Mouse (Mus musculus) adrenal gland, postnatal 25 days (tissue): Measurements from ENCODE around the gene Cd72. TPM values are rescaled to one million over a fixed set of nuclear protein-coding genes. Genes with fewer than 3 reads are reported as not detected.
A peak's percentile ranks its signal among the peaks of the same experiment; 100 is the strongest.
"Not testable (repeated sequence)": the region's sequence is repeated elsewhere in the genome, so short reads cannot be mapped to it uniquely, and the experiment has no call there.

ENCODE experiments used
- DNase-seq: peaks from one replicate; pipeline ENCODE4 v3.0.0; 2021; ENCODE audit warnings: mixed read lengths
- long read RNA-seq: library from polyadenylated mRNA; stranded (forward); transcript quantifications from one replicate; pipeline ENCODE4 v2.0.0, GENCODE M21; 2021
- total RNA-seq: library from RNA; stranded (reverse); gene quantifications from 2 replicates; pipeline ENCODE4 v1.2.3, GENCODE M21; 2021

Cd72 gene
- 2.9 TPM in 1 of 2 replicates, not detected in the other for total RNA-seq
- long read RNA-seq, partial matches to known transcripts: 0 of 2 reads
- long read RNA-seq, other reads (novel, unspliced or antisense): 0 of 2 reads

DNA sequence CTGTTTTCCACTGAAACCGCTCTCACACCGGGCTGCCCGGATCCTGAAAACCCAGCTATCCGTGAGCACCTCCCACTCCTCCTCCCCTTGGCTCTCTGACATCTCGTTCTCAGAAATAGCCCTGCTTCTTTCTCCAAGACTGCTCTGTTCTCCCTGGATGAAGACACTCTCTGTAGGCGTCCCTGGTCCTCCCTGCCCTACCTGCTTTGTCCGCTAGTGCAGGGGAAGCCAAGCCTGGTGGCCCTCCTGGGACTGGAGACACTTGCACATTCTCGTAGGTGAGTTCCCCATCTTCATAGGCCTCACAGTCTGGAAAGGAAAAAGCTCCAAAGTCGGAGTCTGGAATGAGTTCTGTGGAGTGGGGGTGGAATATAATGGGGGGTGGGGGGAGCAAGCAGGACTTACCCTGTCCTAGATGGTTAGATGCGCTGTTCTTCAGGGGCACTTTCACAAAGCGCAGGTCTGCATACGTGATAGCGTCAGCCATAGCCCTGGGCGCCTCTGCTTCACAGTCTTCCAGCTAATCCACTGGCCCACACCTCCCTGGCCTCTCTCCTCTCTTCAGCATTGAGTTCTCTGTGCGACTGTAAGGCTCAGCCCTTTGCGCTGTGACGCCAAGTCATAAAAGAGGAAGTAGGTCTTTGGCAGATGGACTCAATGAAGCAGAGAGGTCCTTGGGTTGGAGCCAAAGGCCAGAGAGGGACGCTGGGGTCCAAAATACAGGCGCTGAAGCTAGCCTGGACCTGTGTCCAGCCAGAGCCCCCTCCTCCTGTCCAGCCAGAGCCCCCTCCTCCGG lies at the start of gene Cd72:
TSS of gene Cd72 (minus strand) at position 588 of the 796 bp plus-strand sequence.
- no peak for DNase-seq

DNA sequence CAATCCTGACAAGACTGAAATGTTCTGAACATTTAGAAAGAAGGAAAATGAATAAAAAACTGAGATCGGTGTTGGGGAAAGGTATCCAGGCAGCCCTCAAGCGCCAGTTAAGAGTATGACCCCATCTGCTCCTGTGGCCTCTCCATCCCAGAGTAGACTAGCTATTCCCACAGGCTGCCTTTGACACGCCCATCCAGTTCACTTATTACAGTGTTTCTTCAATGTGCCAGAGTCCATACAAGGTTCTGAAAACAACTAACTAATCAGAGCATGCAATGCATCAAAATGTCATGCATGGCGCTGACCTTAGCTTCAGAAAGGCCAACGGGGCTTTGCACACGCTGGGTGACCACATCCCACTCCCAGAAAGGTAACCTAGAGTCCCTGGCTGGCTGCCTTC lies 49.1 kb upstream of the Cd72 start:
- DNase-seq: no peak

DNA sequence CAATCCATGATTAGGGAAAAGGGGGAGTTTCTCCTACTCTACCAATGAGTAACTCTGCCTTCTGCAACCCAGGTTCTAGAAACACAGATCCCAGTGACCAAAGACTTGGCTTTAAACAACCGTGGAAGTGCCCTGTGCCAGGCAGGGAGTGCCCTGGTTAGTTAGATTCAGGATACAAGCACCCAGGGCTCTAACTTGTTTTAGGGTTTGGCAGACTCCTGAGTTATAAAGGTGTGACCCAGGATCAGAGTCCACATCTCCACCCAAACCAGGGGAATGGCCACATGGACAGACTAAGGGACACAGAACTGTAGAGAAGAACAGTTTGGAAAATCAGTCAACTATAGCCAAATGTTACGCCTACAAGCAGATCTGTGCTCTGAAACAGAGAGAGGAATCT lies 48.6 kb upstream of the Cd72 start:
- no peak for DNase-seq

DNA sequence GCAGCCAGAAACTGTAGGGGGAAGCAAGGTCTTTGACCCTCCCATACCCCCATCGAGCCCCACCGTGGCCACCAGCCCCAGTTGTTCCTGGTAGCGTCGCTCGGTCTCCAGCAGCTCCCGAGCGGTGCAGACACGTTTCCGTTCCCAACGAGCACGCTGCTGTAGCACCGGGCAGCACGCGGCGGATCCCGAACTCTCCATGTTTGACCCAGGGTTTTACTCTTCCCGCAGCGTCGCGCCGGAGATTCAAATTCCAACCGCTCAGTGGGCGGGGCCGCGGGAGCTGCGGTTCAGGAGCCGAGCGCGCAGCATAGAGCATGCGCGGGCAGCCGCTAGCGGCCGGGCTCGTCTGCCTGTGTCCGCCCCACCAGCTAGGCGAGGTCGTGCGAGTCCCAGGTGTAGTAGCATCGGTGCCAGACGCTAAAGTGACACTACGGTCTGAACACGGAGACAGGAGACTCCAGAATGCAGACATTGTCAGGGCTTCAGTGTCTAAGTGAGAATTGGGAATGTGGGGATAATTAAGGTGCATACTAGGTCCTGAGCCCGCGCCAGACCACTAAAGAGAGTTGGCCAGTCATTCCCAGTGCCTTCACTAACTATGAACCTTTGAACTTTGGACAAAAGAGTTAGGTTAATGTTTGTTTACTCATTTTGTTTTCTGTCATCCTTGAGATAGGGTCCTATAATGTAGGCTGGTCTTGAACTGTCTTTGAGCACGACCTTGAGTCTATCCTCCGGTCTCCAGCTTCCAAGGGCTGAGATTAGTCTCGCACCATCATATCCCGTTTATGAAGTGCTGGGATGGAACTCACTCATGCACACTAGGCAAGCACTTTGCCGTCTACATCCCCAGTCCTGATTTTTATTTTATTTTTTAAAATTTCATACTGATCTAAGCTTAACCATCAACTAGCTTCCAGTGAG lies 45.2 kb upstream of the Cd72 start, which contains the start of gene Arhgef39:
TSS of gene Arhgef39 (minus strand) at position 289 of the 927 bp plus-strand sequence.
- peak; percentile 90 for DNase-seq

DNA sequence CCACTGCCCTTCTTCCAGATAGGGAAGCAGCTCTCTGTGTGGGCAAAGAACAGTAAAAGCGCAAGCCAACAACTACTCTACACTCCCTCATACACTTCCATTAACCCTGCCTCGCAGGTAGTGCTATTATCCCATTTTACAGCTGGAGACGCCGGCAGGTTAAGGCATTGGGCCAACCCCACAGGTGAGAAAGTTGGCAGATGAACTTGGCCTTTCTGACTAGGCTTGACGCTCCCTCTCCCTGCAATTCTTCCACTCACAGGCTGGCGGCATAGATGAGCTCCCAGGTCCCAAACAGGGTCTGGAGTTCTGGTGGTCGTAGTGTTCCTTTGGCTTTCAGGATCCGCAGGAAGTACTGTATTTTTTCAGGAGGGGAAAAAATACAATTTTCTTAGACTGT lies 44.6 kb upstream of the Cd72 start:
- no peak for DNase-seq

DNA sequence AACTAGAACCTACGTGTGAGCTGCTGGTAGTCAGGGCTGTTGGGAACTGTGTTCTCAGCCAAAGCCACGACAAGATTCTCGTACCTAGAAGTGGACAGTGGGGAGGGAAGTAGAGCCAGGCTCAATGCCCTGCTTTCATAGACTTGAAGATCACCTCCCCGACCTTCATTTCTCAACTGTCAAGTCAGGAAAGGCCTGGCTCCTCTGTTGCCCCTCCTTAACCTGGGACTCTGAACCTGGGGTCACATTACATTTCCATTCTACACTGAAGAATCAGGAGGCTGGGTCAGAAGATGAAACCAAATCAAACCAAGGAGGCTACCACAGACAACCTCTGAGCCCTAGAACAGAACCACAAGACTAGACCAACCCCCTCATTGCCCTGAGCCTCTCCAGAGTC lies 43.5 kb upstream of the Cd72 start:
- DNase-seq: no peak

DNA sequence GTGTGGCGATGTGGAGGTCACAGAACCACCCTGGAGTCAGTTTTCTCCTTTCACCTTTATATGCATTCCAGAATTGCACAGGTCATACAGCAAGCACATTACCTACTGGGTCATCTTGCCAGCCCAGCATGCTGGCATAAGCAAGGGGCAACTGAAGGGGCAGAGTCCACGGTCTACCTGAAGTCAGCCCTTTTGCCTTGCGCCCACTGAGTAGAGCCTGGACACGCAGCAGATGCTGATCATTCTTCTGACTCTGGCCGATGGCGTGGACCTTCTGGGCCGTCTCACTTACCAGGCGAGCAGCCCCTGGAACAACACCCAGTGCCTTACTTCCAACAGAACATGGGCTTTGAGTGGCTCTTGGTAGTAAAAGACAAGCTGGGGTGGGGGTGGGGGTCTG lies 43.0 kb upstream of the Cd72 start:
- no peak for DNase-seq

DNA sequence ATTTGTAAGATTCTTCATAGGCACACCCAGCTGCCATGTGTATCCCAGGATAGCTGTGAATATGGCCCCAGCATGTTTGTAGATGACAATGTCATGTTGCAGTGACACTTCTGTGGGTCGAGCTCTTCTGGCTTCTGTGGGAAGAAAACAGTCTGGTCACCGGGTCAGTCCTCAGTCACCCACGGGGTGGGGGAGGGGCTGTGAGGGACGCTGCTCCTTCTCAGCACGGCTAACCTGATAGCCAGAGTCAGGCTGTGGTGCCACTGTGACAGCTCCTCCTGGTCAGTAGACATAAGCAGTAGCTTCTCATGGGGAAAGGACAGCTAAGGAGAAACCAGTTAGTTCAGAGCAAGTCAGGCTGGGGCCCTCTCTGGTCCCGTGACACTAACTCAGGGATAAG lies 42.2 kb upstream of the Cd72 start:
- no peak for DNase-seq

DNA sequence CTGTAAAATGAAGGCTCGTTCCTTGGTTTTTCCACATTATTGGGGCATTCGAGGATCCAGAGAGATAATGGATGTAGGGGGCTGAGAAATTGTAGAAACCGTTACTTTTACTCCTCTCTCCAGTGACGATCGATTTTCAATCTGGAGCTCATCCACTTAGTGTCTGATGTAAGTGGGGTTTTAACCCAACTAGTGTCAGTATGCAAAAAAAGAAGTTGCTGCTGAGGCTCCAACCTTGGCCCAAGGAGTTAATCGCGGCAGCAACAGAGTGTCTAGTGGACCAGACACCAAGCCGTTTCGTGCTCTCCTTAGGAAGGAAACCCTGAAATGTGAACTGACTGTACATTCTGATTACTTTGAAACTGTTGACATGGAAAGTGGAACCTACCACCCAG lies 39.4 kb upstream of the Cd72 start:
- DNase-seq: no peak

DNA sequence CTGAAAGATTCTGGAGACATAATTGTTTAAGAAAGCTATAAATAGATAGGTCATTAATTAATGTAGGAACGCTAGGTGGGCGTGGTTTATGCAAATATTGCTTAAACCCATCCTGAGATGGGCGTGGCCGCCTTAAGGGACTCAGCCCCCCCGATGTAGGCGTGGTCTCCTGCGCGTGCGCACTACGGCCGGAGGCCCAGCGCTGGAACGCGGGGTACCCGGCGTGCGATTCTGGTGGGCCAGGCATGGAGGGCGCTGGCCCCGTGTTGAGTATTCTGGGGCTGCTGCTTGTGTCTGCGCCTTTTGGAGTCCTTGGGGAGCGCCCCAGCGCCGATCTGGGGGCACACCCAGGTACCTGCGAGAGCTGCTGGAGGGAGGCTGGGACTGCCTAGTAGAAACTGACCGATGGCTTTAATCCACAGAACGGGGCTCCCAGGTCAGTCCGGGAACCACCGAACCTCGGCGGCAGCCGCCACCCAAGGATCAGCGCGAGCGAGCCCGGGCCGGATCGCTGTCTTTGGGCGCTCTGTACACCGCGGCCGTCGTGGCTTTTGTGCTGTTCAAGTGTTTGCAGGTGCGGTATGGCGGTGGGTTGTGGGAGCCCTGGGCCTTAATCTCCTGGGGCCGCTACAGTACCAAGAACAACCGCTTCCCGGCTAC lies 38.9 kb upstream of the Cd72 start:
- peak; percentile 97 for DNase-seq

DNA sequence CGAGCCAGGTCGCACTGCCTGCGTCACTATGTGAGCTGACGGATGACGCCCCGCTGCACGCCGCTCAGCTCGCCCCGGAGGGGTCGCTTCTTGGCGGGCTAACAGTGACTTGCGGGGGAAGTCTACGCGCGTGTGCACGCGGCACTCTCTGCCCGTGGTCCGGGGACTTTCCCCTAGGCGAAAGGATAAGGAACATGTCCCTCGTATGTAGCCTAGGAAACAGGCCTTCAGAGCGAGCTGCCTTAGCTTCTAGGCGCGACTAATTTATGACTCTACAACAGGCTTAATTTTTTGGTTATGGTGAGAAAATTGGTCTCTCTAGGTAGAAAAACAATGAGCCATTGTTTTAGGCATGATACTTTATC lies 38.4 kb upstream of the Cd72 start, which contains the start of gene Ccdc107:
TSS of gene Ccdc107 (plus strand) at position 80 of the 365 bp plus-strand sequence.
- DNase-seq: peak; percentile 91

DNA sequence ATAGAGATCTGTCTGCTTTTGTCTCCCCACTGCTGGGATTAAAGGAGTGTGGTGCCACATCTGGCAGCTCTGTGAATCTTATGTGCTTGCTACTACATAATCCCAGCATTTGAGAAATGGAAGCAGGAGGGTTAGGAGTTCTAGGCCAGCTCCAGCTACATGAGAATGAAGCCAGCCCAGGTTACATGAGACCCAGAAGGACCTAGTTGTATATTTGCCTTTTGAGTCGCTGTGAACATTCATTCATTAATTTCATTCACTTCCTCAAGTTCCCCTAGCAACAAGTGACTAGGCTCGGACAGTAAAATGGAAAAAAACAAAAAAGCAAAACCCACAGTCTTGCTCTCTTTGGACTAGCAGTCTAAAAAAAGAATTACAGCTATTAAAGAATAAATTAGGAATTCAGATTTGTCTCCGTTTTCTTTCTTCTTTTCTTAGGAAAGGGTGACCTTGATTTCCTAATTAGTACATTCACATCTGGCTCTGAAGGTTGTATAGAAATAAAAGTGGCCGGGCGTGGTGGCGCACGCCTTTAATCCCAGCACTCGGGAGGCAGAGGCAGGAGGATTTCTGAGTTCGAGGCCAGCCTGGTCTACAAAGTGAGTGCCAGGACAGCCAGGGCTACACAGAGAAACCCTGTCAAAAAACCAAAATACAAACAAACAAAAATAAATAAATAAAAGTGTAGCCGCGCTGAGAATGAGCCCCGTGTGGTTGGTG lies 37.8 kb upstream of the Cd72 start:
- no peak for DNase-seq

DNA sequence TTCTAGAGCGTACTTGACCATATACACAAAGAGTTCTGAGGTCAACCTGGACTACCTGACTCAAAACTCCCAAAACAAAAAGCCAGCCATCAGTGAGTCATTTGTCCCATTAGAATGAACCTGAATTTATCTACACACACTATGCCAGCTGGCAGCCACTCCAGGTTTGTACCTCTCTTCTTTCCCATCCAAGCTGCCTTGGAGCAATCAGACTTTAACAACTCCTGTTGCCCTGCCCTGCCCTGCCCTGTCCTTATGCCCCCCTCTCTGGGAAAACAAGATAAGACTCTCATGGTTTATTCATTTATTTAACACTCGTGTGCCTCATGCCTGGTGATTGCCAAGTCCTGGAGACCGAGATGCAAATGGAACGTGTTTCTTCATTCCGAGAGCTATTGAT lies 36.4 kb upstream of the Cd72 start:
- DNase-seq: no peak

DNA sequence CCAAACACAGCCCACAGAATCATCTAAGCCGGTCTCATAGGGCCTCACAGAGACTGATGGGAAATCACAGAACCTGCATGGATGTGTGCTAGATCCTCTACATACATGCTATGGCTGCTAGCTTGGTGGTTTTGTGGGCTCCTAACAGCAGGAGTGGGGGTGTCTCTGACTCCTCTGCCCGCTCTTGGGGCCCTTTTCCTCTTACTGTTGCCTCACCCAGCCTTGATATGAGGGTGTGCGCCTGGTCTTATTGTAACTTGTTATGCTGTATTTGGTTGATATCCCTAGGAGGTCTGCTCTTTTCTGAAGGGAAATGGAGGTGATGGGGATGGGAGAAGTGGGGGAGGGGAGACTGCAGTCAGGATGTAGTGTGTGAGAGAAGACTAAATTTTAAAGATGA lies 35.2 kb upstream of the Cd72 start:
- no peak for DNase-seq

DNA sequence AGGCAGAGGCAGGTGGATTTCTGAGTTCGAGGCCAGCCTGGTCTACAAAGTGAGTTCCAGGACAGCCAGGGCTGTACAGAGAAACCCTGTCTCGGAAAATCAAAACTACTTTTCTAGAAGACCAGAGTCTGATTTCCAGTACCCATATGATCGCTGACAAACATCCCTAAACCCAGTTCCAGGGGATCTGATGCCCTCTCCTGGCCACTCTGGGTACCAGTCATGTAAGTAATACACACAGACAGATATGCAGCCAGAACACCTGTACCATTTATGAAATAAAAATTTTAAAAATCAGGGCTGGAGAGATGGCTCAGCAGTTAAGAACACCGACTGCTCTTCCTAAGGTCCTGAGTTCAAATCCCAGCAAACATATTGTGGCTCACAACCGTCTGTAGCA lies 31.2 kb upstream of the Cd72 start:
- not testable (repeated sequence) for DNase-seq

DNA sequence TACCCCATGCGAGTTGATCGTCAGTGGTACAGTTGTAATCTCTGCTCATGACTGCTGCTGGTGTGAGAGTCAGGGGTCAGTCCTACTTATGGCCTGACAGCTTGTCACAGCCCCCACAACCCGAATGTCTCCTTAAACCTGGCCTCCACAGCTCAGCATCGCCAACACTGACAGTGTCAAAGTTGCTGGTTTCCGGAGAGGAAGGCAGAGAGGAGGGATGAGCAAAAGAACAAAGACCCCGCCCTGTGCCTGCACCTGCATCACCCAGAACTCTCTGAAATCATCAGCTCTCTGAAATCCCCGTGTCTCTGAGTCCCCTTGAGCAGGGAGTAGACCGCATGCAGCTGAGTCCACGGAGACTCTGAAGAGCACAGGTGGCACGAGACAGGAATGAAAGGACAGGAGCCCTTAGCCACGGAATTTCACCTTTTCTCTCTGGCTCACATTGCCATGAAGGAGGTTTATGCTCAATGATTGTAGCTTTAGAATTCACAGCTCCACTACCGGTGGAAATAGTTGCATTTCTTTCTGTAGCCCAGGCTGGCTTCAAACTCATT lies 29.2 kb upstream of the Cd72 start, which contains the start of gene Sit1:
TSS of gene Sit1 (minus strand) at position 200 of the 557 bp plus-strand sequence.
- no peak for DNase-seq

DNA sequence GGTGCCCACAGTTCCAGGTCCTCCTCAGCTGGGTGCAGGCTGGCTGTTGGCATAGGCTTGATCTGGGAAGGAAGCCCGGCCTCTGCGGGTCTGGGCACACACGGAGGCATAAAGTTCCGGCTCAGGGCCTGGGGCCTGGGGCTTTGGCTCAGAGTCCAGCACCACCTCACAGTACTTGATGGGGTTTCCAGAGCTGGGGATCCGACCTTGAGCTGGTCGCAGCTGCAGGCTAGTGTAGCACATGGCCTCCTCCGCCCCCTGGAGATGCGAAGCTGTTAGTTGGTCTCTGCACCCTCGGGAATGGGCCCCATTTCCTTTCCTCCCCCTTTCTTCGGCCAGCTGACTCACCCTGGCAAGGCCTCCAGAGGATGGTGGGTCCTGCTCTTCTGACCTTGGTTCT lies 28.2 kb upstream of the Cd72 start:
- DNase-seq: peak; percentile 55

DNA sequence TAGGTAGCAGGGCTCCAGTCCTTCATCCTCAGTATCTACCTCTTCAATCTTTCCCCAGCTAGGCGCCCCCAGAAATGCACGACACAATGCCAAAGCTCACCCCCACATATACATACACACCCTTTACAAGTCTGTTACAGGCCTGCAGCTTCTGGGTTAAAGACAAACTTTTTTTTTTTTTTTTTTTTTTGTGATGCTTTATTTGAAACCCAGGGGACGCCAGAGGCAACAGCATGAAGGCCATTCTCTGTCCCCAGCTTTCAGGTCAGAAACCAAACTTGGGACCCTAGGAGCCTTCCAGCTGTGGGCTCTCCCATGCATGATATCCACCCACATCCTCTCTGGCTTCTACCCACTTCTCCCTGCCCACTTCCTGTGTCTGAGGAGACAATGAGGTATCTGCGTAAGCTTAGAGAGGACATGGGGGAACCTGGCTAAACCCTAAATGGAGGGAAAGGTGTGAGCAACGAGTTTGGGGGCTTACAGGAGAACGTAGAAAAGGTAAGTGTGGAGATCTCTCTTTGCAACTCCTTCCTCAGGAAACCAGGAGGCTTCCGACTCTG lies 27.5 kb upstream of the Cd72 start:
- DNase-seq: no peak

DNA sequence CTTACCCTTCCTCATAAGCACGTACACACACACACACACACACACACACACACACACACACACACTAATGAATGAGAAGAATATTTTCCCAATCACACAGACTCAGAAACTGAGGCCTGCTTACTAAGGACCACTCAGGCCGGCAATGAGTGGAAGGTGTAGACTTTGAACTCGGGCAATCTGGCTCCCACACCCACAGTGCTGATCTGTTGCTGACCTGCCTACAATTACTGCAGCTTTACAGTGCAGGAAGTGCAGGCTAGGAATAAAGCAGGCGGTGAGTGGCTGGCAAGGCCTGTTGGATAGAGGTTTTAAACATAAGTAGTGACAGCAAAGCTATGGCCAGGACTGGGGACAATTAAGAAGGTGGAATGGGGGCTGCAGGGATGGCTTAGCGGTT lies 26.6 kb upstream of the Cd72 start:
- no peak for DNase-seq

DNA sequence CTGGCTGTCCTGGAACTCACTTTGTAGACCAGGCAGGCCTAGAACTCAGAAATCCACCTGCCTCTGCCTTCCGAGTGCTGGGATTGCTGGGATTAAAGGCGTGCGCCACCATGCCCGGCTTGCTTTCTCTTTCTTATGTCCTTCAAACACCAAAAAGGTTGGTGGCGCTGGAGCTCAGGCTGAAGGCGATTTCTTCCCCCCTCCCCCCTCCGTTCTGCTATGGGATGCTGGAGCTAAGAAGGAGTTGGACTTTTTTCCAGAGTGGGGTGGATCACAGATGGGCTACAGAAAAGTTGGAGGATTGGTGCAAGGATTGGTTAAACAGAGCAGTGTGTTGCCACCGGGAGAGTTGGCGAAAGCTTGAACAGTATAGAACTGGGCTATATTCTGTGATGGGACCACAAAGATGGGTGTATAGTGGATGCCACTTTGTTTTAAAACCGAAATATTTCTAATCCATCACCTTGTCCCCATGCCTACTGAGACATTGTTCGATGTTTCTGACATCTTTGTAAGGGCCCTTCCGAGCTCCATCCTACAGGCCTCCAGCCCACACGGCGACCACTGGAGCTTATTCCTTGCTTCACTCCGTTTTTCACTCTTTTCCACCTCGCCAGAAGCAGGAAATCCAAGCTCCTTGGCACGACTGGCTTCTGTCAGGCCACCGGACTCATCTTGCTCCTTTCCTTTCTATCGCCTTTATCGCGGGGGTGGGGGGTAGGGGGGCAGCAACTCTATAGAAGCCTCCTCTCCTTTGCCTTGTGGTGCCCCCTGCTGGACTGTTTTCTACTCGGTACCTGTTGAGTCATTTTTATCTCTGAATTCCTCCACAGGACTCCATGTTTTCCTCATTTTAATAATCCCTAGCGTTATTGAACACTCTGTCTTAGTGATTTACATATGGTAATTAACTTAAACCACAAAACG lies 24.7 kb upstream of the Cd72 start:
- peak; percentile 77 for DNase-seq
